Mouse (Mus musculus) liver, embryonic 13.5 days (tissue): Measurements from ENCODE around the gene Sephs1. TPM values are rescaled to one million over a fixed set of nuclear protein-coding genes. Genes with fewer than 3 reads are reported as not detected.

ENCODE experiments used
- ATAC-seq: fragments of 200-750 bp; cut with Nextera tagmentation; 2 replicates; pipeline ENCODE4 v1.8.0; 2017; ENCODE audit warnings: low read depth, mild to moderate bottlenecking, moderate number of reproducible peaks, moderate library complexity
- DNase-seq: peaks from one replicate; pipeline ENCODE4 v3.0.0; 2022
- H3K27ac ChIP-seq: fragments of 300-500 bp; sonication (generic); 2 replicates; pipeline ENCODE4 v1.5.1; 2015; ENCODE audit warnings: moderate library complexity, mild to moderate bottlenecking, inconsistent platforms
- H3K27me3 ChIP-seq: fragments of 300-500 bp; sonication (generic); 2 replicates; pipeline ENCODE4 v1.6.1; 2015; ENCODE audit warnings: mild to moderate bottlenecking, inconsistent platforms
- H3K36me3 ChIP-seq: fragments of 300-500 bp; sonication (generic); 2 replicates; pipeline ENCODE4 v1.6.1; 2015; ENCODE audit warnings: mild to moderate bottlenecking, inconsistent platforms
- H3K4me1 ChIP-seq: fragments of 300-500 bp; sonication (generic); replicated peaks from 2 replicates; pipeline ENCODE4 v1.6.1; 2015; ENCODE audit warnings: inconsistent platforms
- H3K4me2 ChIP-seq: fragments of 300-500 bp; sonication (generic); 2 replicates; pipeline ENCODE4 v1.6.1; 2015; ENCODE audit warnings: inconsistent platforms, mild to moderate bottlenecking, moderate library complexity
- H3K4me3 ChIP-seq: fragments of 300-500 bp; sonication (generic); replicated peaks from 2 replicates; pipeline ENCODE4 v1.5.1; 2015; ENCODE audit warnings: mild to moderate bottlenecking, inconsistent platforms
- H3K9ac ChIP-seq: fragments of 300-500 bp; sonication (generic); 2 replicates; pipeline ENCODE4 v1.6.1; 2015; ENCODE audit warnings: mild to moderate bottlenecking, inconsistent platforms
- H3K9me3 ChIP-seq: fragments of 300-500 bp; sonication (generic); replicated peaks from 2 replicates; pipeline ENCODE4 v1.6.1; 2016; ENCODE audit warnings: inconsistent platforms
- WGBS: fragments of 180-500 bp; shearing (Covaris S2); methylation state at CpG from one replicate; pipeline ENCODE4 v1.1.7; 2015; ENCODE audit not compliant: insufficient replicate concordance; 5-methylcytosine and 5-hydroxymethylcytosine counted together
- polyA plus RNA-seq: library from polyadenylated mRNA; unstranded; fragments of >200 nt; fragmentation: Nextera tagmentation; extraction: Ambion mirVana; gene quantifications from 2 replicates; pipeline ENCODE4 v1.2.1, GENCODE M21; 2015

Gene Sephs1
- polyA plus RNA-seq, 1 experiment from 2014 or later, result 33.2 TPM

GRCm38 (mm10) chr2:4907916-4908315 lies 26.6 kb downstream of the Sephs1 start:
- H3K4me2 ChIP-seq, result 0 out of 2 replicates have a peak overlapping the region, but pooled peaks have one; percentile 6
- no peak for ATAC-seq
- no peaks in the 10 kb centered on the region for H3K27me3 ChIP-seq
- no peaks in the 10 kb centered on the region for H3K9me3 ChIP-seq
- 34% methylated on average over 7 of the region's 7 CpGs for WGBS
- no peak overlapping the region for H3K27ac ChIP-seq
- H3K9ac ChIP-seq, result 0 out of 2 replicates have a peak overlapping the region, but pooled peaks have one; percentile 8
- H3K4me3 ChIP-seq, result no peak overlapping the region
- H3K36me3 ChIP-seq, result peaks cover 45% of the 10 kb centered on the region
- peak; percentile 6 for DNase-seq
- H3K4me1 ChIP-seq, result peaks cover 6% of the 10 kb centered on the region

DNA sequence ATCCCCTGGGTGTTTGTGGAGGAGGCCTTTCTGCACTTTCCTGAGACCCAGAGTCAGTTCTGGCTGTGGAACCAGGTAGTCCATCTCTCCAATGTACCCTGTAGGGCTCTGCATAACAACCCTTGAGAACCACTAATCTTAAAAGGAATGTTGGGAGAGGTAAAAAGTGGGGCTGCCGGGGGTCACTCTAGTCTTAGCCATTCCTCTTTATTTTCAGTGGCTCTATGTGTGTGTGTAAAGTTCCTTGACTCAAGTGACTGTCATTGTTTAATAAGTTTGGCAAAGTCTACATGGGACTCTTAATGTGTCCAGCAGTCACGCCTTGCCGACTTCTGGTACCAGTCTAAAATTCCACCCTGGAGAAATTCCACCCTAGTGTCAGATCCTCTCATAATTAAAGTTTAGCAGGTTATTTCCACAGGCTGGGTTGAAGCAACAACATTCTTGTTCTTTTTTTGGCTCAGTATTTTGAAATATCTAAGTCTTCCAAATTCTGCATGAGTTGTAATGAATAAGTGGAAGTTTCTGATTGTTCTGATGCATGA lies 27.5 kb downstream of the Sephs1 start:
- peaks cover 42% of the 10 kb centered on the region for H3K36me3 ChIP-seq
- 88% methylated on average over 3 of the region's 3 CpGs for WGBS
- no peak for ATAC-seq

GRCm38 (mm10) chr2:4909909-4910308 lies 28.5 kb downstream of the Sephs1 start:
- Histone ChIP-seq H3K4me1 (peaks cover 9% of the 10 kb centered on the region), H3K9me3 (no peaks in the 10 kb centered on the region), H3K4me2 (no peak overlapping the region), H3K9ac (no peak overlapping the region), H3K27ac (no peak overlapping the region), H3K27me3 (no peaks in the 10 kb centered on the region), H3K36me3 (peaks cover 37% of the 10 kb centered on the region), H3K4me3 (no peak overlapping the region)
- 64% methylated on average over 6 of the region's 6 CpGs for WGBS
- ATAC-seq, result no peak
- DNase-seq, result no peak

More for the DNA sequence above, 27.5 kb downstream of the Sephs1 start:
- H3K9me3 ChIP-seq, result no peaks in the 10 kb centered on the region
- H3K4me3 ChIP-seq, result no peak overlapping the region
- no peaks in the 10 kb centered on the region for H3K27me3 ChIP-seq
- H3K9ac ChIP-seq, result no peak overlapping the region
- no peak for DNase-seq
- H3K27ac ChIP-seq, result no peak overlapping the region
- no peak overlapping the region for H3K4me2 ChIP-seq
- peaks cover 6% of the 10 kb centered on the region for H3K4me1 ChIP-seq

DNA sequence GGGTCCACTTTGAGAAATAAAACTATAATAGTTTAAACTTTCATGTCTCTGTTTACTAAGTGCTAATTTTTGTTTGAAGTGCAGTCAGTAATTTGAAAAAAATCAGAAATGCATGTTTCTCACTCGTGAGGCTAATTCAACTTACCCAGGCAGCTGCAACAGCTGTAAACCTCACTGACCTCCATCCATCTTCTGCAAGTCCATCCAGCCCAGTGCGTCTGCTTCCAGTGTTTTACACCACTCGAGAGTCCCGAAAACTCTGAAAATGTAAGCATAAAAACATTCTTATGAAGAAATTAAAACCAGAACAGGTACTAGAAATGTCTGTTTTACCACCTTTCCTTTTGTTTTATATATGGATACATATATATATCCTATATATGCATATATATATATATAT lies 29.2 kb downstream of the Sephs1 start:
- peaks cover 31% of the 10 kb centered on the region for H3K36me3 ChIP-seq
- H3K9ac ChIP-seq, result no peak overlapping the region
- WGBS, result 77% methylated on average over 4 of the region's 4 CpGs
- H3K4me1 ChIP-seq, result peaks cover 9% of the 10 kb centered on the region
- no peak overlapping the region for H3K27ac ChIP-seq
- no peak for DNase-seq
- no peak overlapping the region for H3K4me3 ChIP-seq
- H3K27me3 ChIP-seq, result no peaks in the 10 kb centered on the region
- ATAC-seq, result no peak
- H3K9me3 ChIP-seq, result no peaks in the 10 kb centered on the region
- H3K4me2 ChIP-seq, result no peak overlapping the region

- DNase-seq, result no peak
- 67% methylated on average over 7 of the region's 7 CpGs for WGBS
- Histone ChIP-seq H3K27ac (no peak overlapping the region), H3K27me3 (no peaks in the 10 kb centered on the region), H3K4me2 (no peak overlapping the region), H3K9ac (no peak overlapping the region), H3K4me3 (no peak overlapping the region), H3K36me3 (peaks cover 2% of the 10 kb centered on the region; the same call in 1 of the 2 replicates), H3K4me1 (peaks cover 24% of the 10 kb centered on the region), H3K9me3 (no peaks in the 10 kb centered on the region)
- no peak for ATAC-seq
Observed at GRCm38 (mm10) chr2:4913949-4914348, 32.6 kb downstream of the Sephs1 start.

DNA sequence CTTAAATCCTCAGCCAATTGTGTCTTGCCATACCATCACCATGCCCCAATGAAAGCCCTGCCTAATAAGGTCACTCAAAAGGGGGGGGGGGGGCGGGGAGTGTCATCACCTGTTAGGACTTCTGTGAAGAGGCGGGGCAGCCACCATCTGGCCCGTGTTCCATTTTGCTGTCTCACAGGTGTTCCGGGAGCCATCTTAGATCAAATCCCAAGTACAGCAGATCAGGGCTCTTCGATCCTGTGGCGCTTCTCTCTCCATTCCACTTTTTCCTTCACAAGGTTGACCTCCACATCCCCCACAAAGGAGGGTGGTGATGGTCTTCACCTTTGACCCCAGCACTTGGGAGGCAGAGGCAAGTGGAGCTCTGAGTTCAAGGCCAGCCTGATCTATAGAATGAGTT lies 34.7 kb downstream of the Sephs1 start:
- peaks cover 35% of the 10 kb centered on the region for H3K4me1 ChIP-seq
- H3K27ac ChIP-seq, result no peak overlapping the region
- H3K4me2 ChIP-seq, result no peak overlapping the region
- no peak for ATAC-seq
- no peaks in the 10 kb centered on the region for H3K9me3 ChIP-seq
- DNase-seq, result no peak
- no peaks in the 10 kb centered on the region for H3K27me3 ChIP-seq
- H3K9ac ChIP-seq, result no peak overlapping the region
- H3K36me3 ChIP-seq, result no peaks in the 10 kb centered on the region
- WGBS, result 66% methylated on average over 6 of the region's 6 CpGs
- no peak overlapping the region for H3K4me3 ChIP-seq

DNA sequence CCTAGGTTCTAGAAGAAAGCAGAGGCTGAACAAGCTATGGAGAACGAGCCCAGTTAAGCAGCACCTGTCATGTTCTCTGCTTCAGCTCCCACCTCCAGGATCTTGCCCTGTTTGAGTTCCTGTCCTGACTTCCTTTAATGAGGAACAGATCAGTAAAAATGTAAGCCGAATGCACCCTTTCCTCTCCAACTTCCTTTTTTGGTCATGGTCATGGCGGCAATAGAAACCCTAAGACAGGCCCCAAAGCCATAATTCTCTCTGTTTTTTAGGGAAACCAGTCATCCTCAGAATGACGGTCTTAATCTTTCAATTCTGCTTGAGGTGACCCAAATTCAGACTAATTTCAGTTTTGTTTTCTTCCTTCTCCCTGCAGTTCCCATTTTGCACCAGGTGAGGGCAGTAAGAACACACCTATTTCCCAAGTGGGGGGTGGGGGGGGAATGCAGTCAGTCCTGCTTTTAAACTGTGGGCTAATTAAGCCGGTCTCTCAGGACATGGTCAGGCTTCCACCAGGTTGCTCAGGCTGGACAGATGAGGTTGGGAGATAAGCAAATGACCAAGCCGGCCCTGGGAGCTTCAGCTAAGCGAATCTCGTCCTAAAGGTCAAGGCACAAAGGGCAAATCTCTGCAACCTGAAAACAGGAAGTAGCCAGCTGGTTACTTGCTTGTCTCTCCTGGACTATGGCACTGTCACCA lies 36.1 kb downstream of the Sephs1 start:
- Histone ChIP-seq H3K27me3 (no peaks in the 10 kb centered on the region), H3K4me3 (peak overlapping the region; percentile 14; the same call in 1 of the 2 replicates), H3K27ac (peak overlapping the region; percentile 56), H3K4me2 (peak overlapping the region; percentile 42), H3K9me3 (no peaks in the 10 kb centered on the region), H3K4me1 (peaks cover 35% of the 10 kb centered on the region), H3K9ac (peak overlapping the region; percentile 37; the same call in 1 of the 2 replicates), H3K36me3 (no peaks in the 10 kb centered on the region)
- WGBS, result 10% methylated on average over 8 of the region's 8 CpGs
- ATAC-seq (no peak), DNase-seq (peak; percentile 19)

GRCm38 (mm10) chr2:4918860-4919739 lies 37.7 kb downstream of the Sephs1 start, which contains the start of gene Phyh:
Gene Phyh, plus strand, starts transcription at chr2:4919019.
- Histone ChIP-seq H3K4me1 (peaks cover 33% of the 10 kb centered on the region), H3K9ac (peak within 1 kb of the TSS; percentile 76), H3K27ac (peak within 1 kb of the TSS; percentile 71), H3K4me2 (peak within 1 kb of the TSS; percentile 93), H3K9me3 (no peaks in the 10 kb centered on the region), H3K4me3 (peak within 1 kb of the TSS; percentile 71), H3K27me3 (no peaks in the 10 kb centered on the region), H3K36me3 (no peaks in the 10 kb centered on the region)
- DNase-seq, result peak; percentile 80
- WGBS, result 5% methylated on average over 35 of the region's 35 CpGs
- ATAC-seq, result peak; percentile 92

DNA sequence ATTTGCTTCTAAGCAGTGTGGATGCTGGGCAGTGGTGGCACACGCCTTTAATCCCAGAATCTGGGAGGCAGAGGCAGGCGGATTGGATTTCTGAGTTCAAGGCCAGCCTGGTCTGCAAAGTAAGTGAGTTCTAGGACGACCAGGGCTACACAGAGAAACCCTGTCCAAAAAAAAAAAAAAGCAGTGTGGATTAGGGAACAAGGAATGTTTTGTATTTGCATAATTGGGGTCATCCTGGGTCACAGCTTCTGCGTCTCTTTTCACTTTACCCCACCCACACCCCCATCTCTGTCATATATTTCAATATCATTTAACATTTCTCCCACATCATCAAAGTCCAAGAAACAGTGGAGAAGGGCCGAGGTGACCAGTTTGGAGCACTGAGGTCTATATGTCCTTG lies 39.7 kb downstream of the Sephs1 start:
- DNase-seq, result no peak
- H3K36me3 ChIP-seq, result peaks cover 7% of the 10 kb centered on the region; the same call in 1 of the 2 replicates
- WGBS, result 61% methylated on average over 5 of the region's 5 CpGs

GRCm38 (mm10) chr2:4922476-4923164 lies 41.3 kb downstream of the Sephs1 start:
- Histone ChIP-seq H3K9ac (no peak overlapping the region), H3K4me3 (no peak overlapping the region), H3K27me3 (no peaks in the 10 kb centered on the region), H3K4me2 (no peak overlapping the region), H3K4me1 (peaks cover 24% of the 10 kb centered on the region), H3K36me3 (peaks cover 8% of the 10 kb centered on the region; the same call in 1 of the 2 replicates), H3K27ac (peak overlapping the region; percentile 48), H3K9me3 (no peaks in the 10 kb centered on the region)
- WGBS, result 46% methylated on average over 7 of the region's 7 CpGs
- peak; percentile 37 for ATAC-seq
- no peak for DNase-seq

More for the DNA sequence above, 39.7 kb downstream of the Sephs1 start:
- Histone ChIP-seq H3K4me3 (no peak overlapping the region), H3K9me3 (no peaks in the 10 kb centered on the region), H3K4me2 (no peak overlapping the region), H3K4me1 (peaks cover 32% of the 10 kb centered on the region), H3K9ac (no peak overlapping the region), H3K27me3 (no peaks in the 10 kb centered on the region), H3K27ac (no peak overlapping the region)
- no peak for ATAC-seq
